Mouse (Mus musculus): ENCODE results near the gene Rab33b.
"Not testable (repeated sequence)": the region's sequence is repeated elsewhere in the genome, so short reads cannot be mapped to it uniquely, and the experiment has no call there.

Rab33b gene

DNA sequence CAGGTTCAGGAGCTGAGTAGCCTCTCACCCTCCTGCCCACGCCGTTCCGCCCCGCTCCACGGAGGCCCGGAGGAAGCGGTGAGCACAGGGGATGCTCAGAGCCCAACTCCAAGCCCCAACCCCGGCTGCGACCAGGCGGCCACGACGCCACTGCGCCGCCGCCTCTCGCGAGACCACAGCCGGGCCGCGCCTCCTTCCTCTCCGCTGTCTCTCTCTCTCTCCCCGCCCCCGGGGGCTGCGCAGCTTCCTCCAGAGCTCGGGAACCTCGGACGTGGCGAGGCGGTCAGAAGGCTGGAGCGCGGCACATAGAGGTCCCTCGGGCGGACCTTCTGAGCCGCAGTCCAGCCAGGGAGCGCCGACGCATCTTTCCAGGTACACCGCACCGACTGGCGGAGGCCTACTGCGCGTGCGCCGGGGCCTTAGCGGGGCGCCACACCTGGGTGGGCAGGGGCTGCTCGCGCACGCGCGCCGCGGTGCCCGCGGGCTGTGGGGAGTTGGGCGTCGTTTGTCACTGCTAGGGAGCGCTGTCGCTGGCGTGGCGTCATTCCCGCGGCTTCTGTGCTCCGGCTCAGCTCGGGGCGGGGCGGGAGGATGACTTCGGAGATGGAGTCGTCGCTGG lies at the start of gene Rab33b:
Gene Rab33b, plus strand, starts transcription at position 180 of the 619 bp plus-strand sequence.
- in situ Hi-C loops (cut with MboI; ENCODE audit: low sequenced_read_pairs): loop anchor here (10.0 kb wide), 1 partner anchor 191 kb away; no protein-coding TSS in a partner anchor

- in situ Hi-C loops (cut with MboI; ENCODE audit: low sequenced_read_pairs): not testable (repeated sequence)
These were observed 49.4 kb upstream of the Rab33b start for GRCm38 (mm10) chr3:51434364-51434763.

DNA sequence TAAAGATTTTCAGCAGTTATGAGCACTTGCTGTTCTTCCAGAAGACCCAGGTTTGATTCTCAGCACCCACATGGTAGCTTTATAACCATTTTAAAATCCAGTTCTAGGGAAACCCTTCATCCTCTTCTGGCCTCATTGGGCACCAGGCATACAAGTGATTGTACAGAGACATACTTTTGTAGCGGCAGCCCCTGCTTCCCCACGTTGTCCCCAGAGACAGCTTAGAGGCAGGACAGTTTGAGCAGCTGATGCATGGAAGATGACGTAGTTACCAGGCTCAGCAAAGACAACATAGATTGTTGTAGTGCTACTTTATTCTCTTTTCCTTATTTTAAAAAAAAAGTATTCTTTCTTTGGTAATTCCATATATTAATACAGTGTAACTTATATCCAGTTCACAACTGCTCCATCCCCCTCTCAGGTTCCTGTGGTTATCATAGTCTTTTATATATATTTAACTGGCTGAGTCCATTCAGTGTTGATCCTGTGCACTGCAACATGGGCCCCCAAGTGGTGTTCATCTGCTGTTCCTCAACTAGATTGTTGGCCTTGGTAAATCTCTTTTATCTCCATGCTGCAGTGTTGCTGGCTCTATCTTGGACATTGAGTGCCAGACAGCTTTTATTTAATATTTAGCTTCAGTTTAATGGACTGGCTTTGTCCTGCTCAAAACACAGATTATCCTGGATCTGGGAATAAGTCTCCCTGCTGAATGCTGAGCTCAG lies 48.7 kb upstream of the Rab33b start:
- in situ Hi-C loops (cut with MboI; ENCODE audit: low sequenced_read_pairs): no loop called here

GRCm38 (mm10) chr3:51468530-51468929 lies 15.2 kb upstream of the Rab33b start:
- in situ Hi-C loops (cut with MboI; ENCODE audit: low sequenced_read_pairs): no loop called here

- in situ Hi-C loops (cut with MboI; ENCODE audit: low sequenced_read_pairs): no loop called here
These were observed 8.0 kb upstream of the Rab33b start for GRCm38 (mm10) chr3:51475706-51476105.

- in situ Hi-C loops (cut with MboI; ENCODE audit: low sequenced_read_pairs): loop anchor here (10.0 kb wide), 1 partner anchor 195 kb away; no protein-coding TSS in a partner anchor
These were observed 3.8 kb upstream of the Rab33b start for GRCm38 (mm10) chr3:51479893-51480292.

- in situ Hi-C loops (cut with MboI; ENCODE audit: low sequenced_read_pairs): loop anchor here (10.0 kb wide), 1 partner anchor 194 kb away; no protein-coding TSS in a partner anchor
These were observed 2.7 kb upstream of the Rab33b start for GRCm38 (mm10) chr3:51481059-51481458.

- in situ Hi-C loops (cut with MboI; ENCODE audit: low sequenced_read_pairs): loop anchor here (10.0 kb wide), 1 partner anchor 193 kb away; no protein-coding TSS in a partner anchor
These were observed 1.8 kb upstream of the Rab33b start for GRCm38 (mm10) chr3:51481881-51482280.

GRCm38 (mm10) chr3:51482781-51483180 lies 939 bp upstream of the Rab33b start:
- in situ Hi-C loops (cut with MboI; ENCODE audit: low sequenced_read_pairs): loop anchor here (10.0 kb wide), 1 partner anchor 192 kb away; no protein-coding TSS in a partner anchor

GRCm38 (mm10) chr3:51484370-51484769 lies 650 bp downstream of the Rab33b start:
- in situ Hi-C loops (cut with MboI; ENCODE audit: low sequenced_read_pairs): loop anchor here (10.0 kb wide), 1 partner anchor 190 kb away; no protein-coding TSS in a partner anchor

GRCm38 (mm10) chr3:51485347-51485746 lies 1.6 kb downstream of the Rab33b start:
- in situ Hi-C loops (cut with MboI; ENCODE audit: low sequenced_read_pairs): loop anchor here (10.0 kb wide), 1 partner anchor 189 kb away; no protein-coding TSS in a partner anchor

DNA sequence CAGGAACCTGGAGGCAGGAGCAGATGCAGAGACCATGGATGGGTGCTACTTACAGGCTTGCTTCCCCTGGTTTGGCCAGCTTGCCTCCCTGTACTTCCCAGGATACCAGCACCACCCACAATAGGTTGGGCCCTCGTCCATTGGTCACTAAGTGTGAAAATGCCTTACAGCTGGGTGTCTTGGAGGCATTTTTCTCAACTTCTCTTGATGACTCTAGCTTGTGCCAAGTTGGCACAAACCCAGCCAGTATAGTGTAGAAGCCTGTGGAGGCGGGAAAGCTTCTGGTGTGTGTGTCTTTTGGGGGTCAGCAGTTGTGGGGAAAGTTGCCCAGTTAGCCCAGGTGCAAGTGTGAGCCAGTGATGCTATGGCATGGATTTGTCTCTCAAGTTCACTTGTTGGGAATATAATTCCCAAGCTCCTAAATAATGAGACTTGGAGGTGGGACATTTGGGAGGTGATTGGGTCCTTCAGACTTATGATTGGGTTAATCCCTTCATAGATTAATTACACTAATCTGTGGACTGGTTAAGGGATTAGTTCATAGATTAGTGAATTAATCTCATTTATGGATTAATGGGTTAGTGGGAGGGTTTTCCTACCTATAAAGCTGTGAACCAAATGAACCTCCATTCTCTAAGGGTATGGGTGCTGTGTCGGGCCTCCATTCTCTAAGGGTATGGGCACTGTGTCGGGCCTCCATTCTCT lies 2.9 kb downstream of the Rab33b start:
- in situ Hi-C loops (cut with MboI; ENCODE audit: low sequenced_read_pairs): loop anchor here (10.0 kb wide), 1 partner anchor 188 kb away; no protein-coding TSS in a partner anchor

DNA sequence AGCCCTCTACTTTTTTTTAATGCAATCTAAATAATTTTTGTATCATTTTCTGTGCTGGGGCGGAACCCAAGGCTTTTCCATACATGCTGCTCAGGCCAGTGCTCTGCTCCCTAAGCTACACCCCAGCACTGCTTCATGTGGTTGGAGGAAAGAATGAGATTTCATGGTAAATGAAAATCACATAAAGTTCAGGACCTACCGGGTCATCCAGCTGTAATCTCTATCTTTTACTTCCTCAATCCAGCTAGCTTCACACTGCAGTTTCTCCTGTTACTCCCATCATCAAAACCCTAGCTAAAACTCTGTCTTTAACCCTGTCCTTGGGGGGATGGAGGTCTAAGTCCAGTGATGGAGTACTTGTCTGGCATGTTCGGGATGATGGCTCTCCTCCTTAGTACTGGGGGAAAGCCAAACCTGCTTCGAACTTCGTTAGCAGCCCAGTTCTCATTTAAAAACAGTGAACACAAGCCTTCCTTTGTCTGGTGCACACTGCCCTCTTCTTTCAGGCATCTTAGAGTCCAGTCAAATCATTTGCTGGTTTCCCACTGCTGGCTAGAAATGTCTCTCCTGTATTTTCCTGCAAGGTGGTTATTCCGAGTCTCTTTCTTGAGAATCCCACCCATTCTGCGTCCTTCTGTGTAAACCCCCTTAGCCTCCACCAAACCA lies 6.5 kb downstream of the Rab33b start:
- in situ Hi-C loops (cut with MboI; ENCODE audit: low sequenced_read_pairs): no loop called here

DNA sequence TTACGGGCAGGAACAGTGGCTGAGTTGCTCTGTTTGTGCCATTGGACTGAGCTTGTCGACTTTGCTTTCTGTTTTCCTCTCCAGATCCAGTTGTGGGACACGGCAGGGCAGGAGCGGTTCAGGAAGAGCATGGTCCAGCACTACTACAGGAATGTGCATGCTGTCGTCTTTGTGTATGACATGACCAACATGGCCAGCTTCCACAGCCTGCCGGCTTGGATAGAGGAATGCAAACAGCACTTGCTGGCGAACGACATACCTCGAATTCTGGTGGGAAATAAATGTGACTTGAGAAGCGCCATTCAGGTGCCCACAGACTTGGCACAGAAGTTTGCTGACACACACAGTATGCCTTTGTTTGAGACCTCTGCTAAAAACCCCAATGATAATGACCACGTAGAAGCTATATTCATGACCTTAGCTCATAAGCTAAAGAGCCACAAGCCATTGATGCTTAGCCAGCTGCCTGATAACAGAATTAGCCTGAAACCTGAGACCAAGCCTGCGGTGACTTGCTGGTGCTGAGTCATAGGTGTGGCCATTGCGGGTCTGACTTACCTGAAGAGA lies 9.6 kb downstream of the Rab33b start:
- in situ Hi-C loops (cut with MboI; ENCODE audit: low sequenced_read_pairs): no loop called here

GRCm38 (mm10) chr3:51494466-51494865 lies 10.7 kb downstream of the Rab33b start:
- in situ Hi-C loops (cut with MboI; ENCODE audit: low sequenced_read_pairs): no loop called here

DNA sequence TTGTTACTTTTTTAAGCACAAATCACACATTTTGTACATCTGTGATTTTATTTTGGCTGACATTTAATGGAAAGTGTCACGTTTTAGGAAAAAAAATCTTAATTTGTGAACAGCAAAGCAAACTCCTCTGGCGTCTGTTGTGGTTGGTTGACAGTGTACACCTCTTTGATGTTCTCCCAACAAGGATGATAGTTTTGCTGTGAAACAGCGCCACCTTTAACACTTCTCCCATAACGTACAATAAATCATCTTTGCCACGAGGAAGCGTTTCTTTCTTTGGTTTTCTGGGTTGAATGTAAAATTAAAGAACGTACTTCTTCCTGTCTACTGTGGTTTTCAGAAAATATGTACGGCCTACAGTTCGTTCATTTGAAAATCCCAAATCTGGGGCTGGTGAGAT lies 11.9 kb downstream of the Rab33b start:
- in situ Hi-C loops (cut with MboI; ENCODE audit: low sequenced_read_pairs): no loop called here

DNA sequence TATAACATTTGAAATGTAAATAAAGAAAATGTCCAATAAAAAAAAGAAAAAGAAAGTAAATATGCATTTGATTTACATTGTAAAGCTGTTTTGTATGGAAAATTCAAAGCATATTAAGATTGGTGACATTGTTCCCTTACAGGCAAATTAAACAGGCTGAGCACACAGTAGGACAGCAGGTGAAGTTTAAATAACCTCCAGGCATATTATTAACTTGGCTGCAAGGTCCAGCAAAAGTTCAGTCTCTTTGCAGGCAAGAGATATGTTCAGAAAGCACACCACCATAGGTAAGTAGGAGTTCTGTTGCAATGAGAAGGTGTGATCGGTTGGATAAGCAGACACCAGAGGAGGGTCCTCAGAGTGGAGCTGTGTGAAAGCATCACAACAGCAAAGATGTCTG lies 14.3 kb downstream of the Rab33b start:
- in situ Hi-C loops (cut with MboI; ENCODE audit: low sequenced_read_pairs): no loop called here

DNA sequence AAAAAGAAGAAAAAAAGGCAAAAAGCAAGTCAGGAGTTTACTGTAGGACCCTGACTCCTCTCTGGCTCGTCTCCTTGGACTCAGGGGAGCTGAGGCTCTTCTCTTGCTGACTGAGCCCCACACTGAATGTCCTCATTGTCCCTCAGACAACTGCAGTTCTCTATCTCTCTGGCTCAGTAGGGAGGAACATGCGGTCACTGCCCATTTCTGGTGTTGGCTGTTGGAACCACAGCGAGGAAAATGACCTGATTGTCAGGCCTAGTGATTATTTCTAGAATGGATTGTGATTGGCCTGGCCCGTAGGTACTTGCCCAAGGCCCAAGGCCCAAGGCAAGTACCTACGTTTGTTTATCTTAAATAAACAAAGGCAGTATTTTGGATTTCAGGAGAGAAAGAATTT lies 14.9 kb downstream of the Rab33b start:
- in situ Hi-C loops (cut with MboI; ENCODE audit: low sequenced_read_pairs): no loop called here

- in situ Hi-C loops (cut with MboI; ENCODE audit: low sequenced_read_pairs): no loop called here
These were observed 16.2 kb downstream of the Rab33b start for GRCm38 (mm10) chr3:51499876-51500275.

- in situ Hi-C loops (cut with MboI; ENCODE audit: low sequenced_read_pairs): no loop called here
These were observed 20.7 kb downstream of the Rab33b start for GRCm38 (mm10) chr3:51504385-51504952.

Data from CH12F3 (cell line).